Comparison of ENCODE assay signal across 28 mouse cellular contexts in genomic region chr11:22854571-22854970, GRCm38 (mm10). TPM values are rescaled to one million over a fixed set of nuclear protein-coding genes. Genes with fewer than 3 reads are reported as not detected.
A peak's percentile ranks its signal among the peaks of the same experiment; 100 is the strongest.
DNase-seq lines count a peak whose midpoint lies in the region; ATAC-seq and TF ChIP-seq lines count a peak whose summit lies in the region.
"Had no signal": no experiment of that assay in that cellular context is flagged by ENCODE, and none has a peak within 500 bp of the region (broad histone marks: within the 10 kb centered on the region; RNA-seq: fewer than 3 reads in every experiment).

No protein-coding gene starts in this region.

- no peak for TF ChIP-seq EP300 in heart, adult 2 months (IDR thresholded peaks at IDR 0.05; ENCODE audit: insufficient read depth, low read depth, low read length)
- TF ChIP-seq EP300 in CH12.LX (IDR thresholded peaks at IDR 0.05; ENCODE audit: low read length), result no peak

- no peak overlapping the region for H3K9ac ChIP-seq in heart, adult 2 months (ENCODE audit: low read depth, low read length)
- H3K9ac ChIP-seq in lung, embryonic 15.5 days, result no peak overlapping the region
- H3K9ac ChIP-seq in CH12.LX (ENCODE audit: insufficient read depth, low read depth), result peak overlapping the region; percentile 20; the same call in 1 of the 2 replicates
- H3K9ac ChIP-seq: embryonic facial prominence, embryonic 15.5 days; forebrain, embryonic 12.5 days; forebrain, postnatal 0 days; heart, embryonic 12.5 days; hindbrain, embryonic 13.5 days; limb, embryonic 13.5 days; liver, embryonic 15.5 days; midbrain, embryonic 15.5 days had no signal

- no peak for TF ChIP-seq CTCF in heart, adult 2 months (IDR thresholded peaks at IDR 0.05)
- TF ChIP-seq CTCF in CH12.LX (conservative IDR thresholded peaks at IDR 0.05 in 1 of 2, IDR thresholded peaks at IDR 0.05 in 1 of 2; ENCODE audit: low read depth in 2 of 2, low read length in 2 of 2), result no peak

- H3K27me3 ChIP-seq in heart, adult 2 months (ENCODE audit: control insufficient read depth, insufficient read depth, low read length), result no peaks in the 10 kb centered on the region
- H3K27me3 ChIP-seq in lung, embryonic 15.5 days, result peaks cover 9% of the 10 kb centered on the region
- no peaks in the 10 kb centered on the region for H3K27me3 ChIP-seq in CH12.LX (replicated peaks)
- H3K27me3 ChIP-seq: heart, embryonic 12.5 days had no signal

- ATAC-seq in lung, embryonic 15.5 days (ENCODE audit: borderline replicate concordance, extremely low read depth, low FRiP score, low TSS enrichment), result no peak
- ATAC-seq: forebrain, postnatal 0 days; intestine, postnatal 0 days; midbrain, embryonic 15.5 days had no signal

- H3K9me3 ChIP-seq in lung, embryonic 15.5 days, result no peaks in the 10 kb centered on the region
- no peaks in the 10 kb centered on the region for H3K9me3 ChIP-seq in CH12.LX (replicated peaks; ENCODE audit: low read length)
- H3K9me3 ChIP-seq: embryonic facial prominence, embryonic 10.5 days; embryonic facial prominence, embryonic 15.5 days; forebrain, embryonic 12.5 days; heart, embryonic 12.5 days; hindbrain, embryonic 13.5 days; limb, embryonic 13.5 days; liver, embryonic 15.5 days; midbrain, embryonic 10.5 days; midbrain, embryonic 15.5 days had no signal

- peaks cover 14% of the 10 kb centered on the region for H3K79me2 ChIP-seq in heart, adult 2 months (replicated peaks; ENCODE audit: control insufficient read depth, insufficient read depth, low read length)
- H3K79me2 ChIP-seq in CH12.LX (replicated peaks; ENCODE audit: control insufficient read depth, extremely low read depth, insufficient read depth, poor library complexity, severe bottlenecking), result peaks cover 94% of the 10 kb centered on the region

- no peak overlapping the region for H3K4me2 ChIP-seq in lung, embryonic 15.5 days
- peak overlapping the region; percentile 78 for H3K4me2 ChIP-seq in CH12.LX (ENCODE audit: insufficient read depth, low read depth, poor library complexity, severe bottlenecking)
- H3K4me2 ChIP-seq: embryonic facial prominence, embryonic 15.5 days; forebrain, embryonic 12.5 days; heart, embryonic 12.5 days; hindbrain, embryonic 13.5 days; limb, embryonic 13.5 days; liver, embryonic 15.5 days; midbrain, embryonic 15.5 days had no signal

- dilution Hi-C loops in CH12.LX (cut with MboI; ENCODE audit: extremely low pct_ligation_motif_present, extremely low pct_unique_long_range_greater_than_20kb, low sequenced_read_pairs), result no loop called here

- peak; percentile 61 for DNase-seq in heart, adult 11 months
- DNase-seq in heart, adult 2 months, result no peak
- no peak for DNase-seq in lung, postnatal 14 days
- DNase-seq in CH12.LX (ENCODE audit: extremely low read depth), result no peak
- peak; percentile 61 for DNase-seq in induced T-regulatory cell, adult 2 months (ENCODE audit: low read depth)
- no peak for DNase-seq in frontal cortex, postnatal 25 days (ENCODE audit: low spot score in 2 of 2)
- DNase-seq in gastrocnemius, postnatal 36 days, result no peak
- DNase-seq: adrenal gland, postnatal 36 days; cerebellum, adult 2 months; cerebellum, postnatal 14 days; forebrain, postnatal 0 days; gastrocnemius, postnatal 14 days; heart, adult 18-20 months; heart, postnatal 4 days; kidney, postnatal 14 days; right cerebral cortex, adult 18-20 months had no signal

- 86% methylated on average over 4 of the region's 4 CpGs for WGBS in heart, adult 2 months
- WGBS in lung, embryonic 15.5 days, result 57% methylated on average over 4 of the region's 4 CpGs

- TF ChIP-seq RAD21 in CH12.LX (IDR thresholded peaks at IDR 0.05; ENCODE audit: low read depth, low read length), result no peak

- in situ Hi-C loops in CH12.LX (cut with MboI; ENCODE audit: low pct_ligation_motif_present, low pct_unique_long_range_greater_than_20kb, low sequenced_read_pairs), result loop anchor here (5.0 kb wide), 1 partner anchor 162 kb away; no protein-coding TSS in a partner anchor

- intact Hi-C loops in heart, adult 2 months (cut with DNase I), result loop anchor here (5.0 kb wide), 1 partner anchor 72 kb away; no protein-coding TSS in a partner anchor
- intact Hi-C loops in gastrocnemius, postnatal 36 days (cut with DNase I), result no loop called here

- H3K27ac ChIP-seq in heart, adult 2 months, result no peak overlapping the region
- H3K27ac ChIP-seq in lung, embryonic 15.5 days, result peak overlapping the region; percentile 64; the same call in 1 of the 2 replicates
- peak overlapping the region; percentile 54 for H3K27ac ChIP-seq in CH12.LX (ENCODE audit: insufficient read depth, low read depth)
- H3K27ac ChIP-seq: embryonic facial prominence, embryonic 10.5 days; embryonic facial prominence, embryonic 15.5 days; forebrain, embryonic 12.5 days; hindbrain, embryonic 13.5 days; left cerebral cortex, adult 2 months; limb, embryonic 13.5 days; midbrain, embryonic 10.5 days; midbrain, embryonic 15.5 days had no signal

- peaks cover 31% of the 10 kb centered on the region for H3K4me1 ChIP-seq in heart, adult 2 months (ENCODE audit: control insufficient read depth, insufficient read depth, low read length)
- H3K4me1 ChIP-seq in lung, embryonic 15.5 days, result peaks cover 36% of the 10 kb centered on the region
- H3K4me1 ChIP-seq in CH12.LX (ENCODE audit: control insufficient read depth in 1 of 2, insufficient read depth in 2 of 2), result peaks cover 29 to 58% of the 10 kb centered on the region in 2 experiments

- TF ChIP-seq POLR2A in heart, adult 2 months (IDR thresholded peaks at IDR 0.05; ENCODE audit: insufficient read depth, low read depth, low read length), result no peak
- TF ChIP-seq POLR2A in CH12.LX (IDR thresholded peaks at IDR 0.05; ENCODE audit: low read depth, low read length), result no peak

- H3K36me3 ChIP-seq in heart, adult 2 months (ENCODE audit: control insufficient read depth, insufficient read depth, low read length), result peaks cover 18% of the 10 kb centered on the region
- no peaks in the 10 kb centered on the region for H3K36me3 ChIP-seq in lung, embryonic 15.5 days
- H3K36me3 ChIP-seq in CH12.LX (replicated peaks in 1 of 2; ENCODE audit: control insufficient read depth in 1 of 2, insufficient read depth in 1 of 2, low read length in 1 of 2), result peaks cover 7 to 39% of the 10 kb centered on the region in 2 experiments
- H3K36me3 ChIP-seq: embryonic facial prominence, embryonic 10.5 days; embryonic facial prominence, embryonic 15.5 days; forebrain, embryonic 12.5 days; heart, embryonic 12.5 days; hindbrain, embryonic 13.5 days; limb, embryonic 13.5 days; liver, embryonic 15.5 days; midbrain, embryonic 10.5 days; midbrain, embryonic 15.5 days had no signal

- no peak overlapping the region for H3K4me3 ChIP-seq in heart, adult 2 months
- no peak overlapping the region for H3K4me3 ChIP-seq in lung, embryonic 15.5 days
- H3K4me3 ChIP-seq in CH12.LX (replicated peaks in 1 of 3; ENCODE audit: low read depth in 2 of 3, low read length in 2 of 3, poor library complexity in 1 of 3), result peak overlapping the region; percentile 36 to 50 (median 45)
- H3K4me3 ChIP-seq: embryonic facial prominence, embryonic 10.5 days; embryonic facial prominence, embryonic 15.5 days; forebrain, embryonic 12.5 days; heart, embryonic 12.5 days; hindbrain, embryonic 13.5 days; left cerebral cortex, adult 2 months; limb, embryonic 13.5 days; liver, embryonic 15.5 days; midbrain, embryonic 10.5 days; midbrain, embryonic 15.5 days had no signal

TF ChIP-seq in CH12.LX, 34 proteins besides CTCF, POLR2A, EP300 and RAD21:
- TF ChIP-seq TCF12 (IDR thresholded peaks at IDR 0.05; ENCODE audit: low read depth, low read length) (no peak), MAX (IDR thresholded peaks at IDR 0.05; ENCODE audit: low read length) (0 out of 2 replicates have a peak, but pooled peaks have one; percentile 8)

RNA-seq across cellular contexts. Expression of gene B3gnt2, which starts 6.2 kb away (rescaled TPM):
- total RNA-seq in heart, adult 2 months (2021), result 1 to 10 TPM; 3.5 to 6.2 TPM
- polyA plus RNA-seq in heart, adult 2 months (2012; rRNA removed), result 5.7 and 7.1 TPM in 2 replicates
- polyA plus RNA-seq in lung, embryonic 15.5 days (2015; fragmentation: Nextera tagmentation; extraction: Ambion mirVana), result 10.9 and 12.6 TPM in 2 replicates
- total RNA-seq in CH12.LX (2012; rRNA removed), result 74.6 and 77.4 TPM in 2 replicates
- 62.2 and 75.2 TPM in 2 replicates for total RNA-seq in CH12.LX (2014; rRNA removed)
- 96.0 and 111 TPM in 2 replicates for polyA plus RNA-seq in CH12.LX (2012; ENCODE audit: insufficient read length, low read depth)
- total RNA-seq in gastrocnemius, postnatal 36 days (2021), result 1 to 10 TPM; 1.2 to 5.8 TPM

Comparison
In these comparisons a context has a peak if more than half of its experiments do, and no peak if none do; other contexts are left out.
1. DNase-seq: peak in heart, adult 11 months (single experiment) and induced T-regulatory cell, adult 2 months (single experiment); none in heart, adult 2 months (0 of 2), lung, postnatal 14 days (single experiment), CH12.LX (single experiment), frontal cortex, postnatal 25 days (0 of 2) and gastrocnemius, postnatal 36 days (0 of 2).
2. H3K4me3 ChIP-seq: peak in CH12.LX (3 of 3); none in heart, adult 2 months (single experiment) and lung, embryonic 15.5 days (single experiment).
3. RNA of gene B3gnt2, which starts 6.2 kb away (total RNA-seq): 62.2 to 77.4 TPM in CH12.LX; 3.5 to 6.2 TPM in heart, adult 2 months and 1.2 to 5.8 TPM in gastrocnemius, postnatal 36 days; every median in the first group is over 4 times any median in the second.